Mouse (Mus musculus) ES-Bruce4 (cell line): ENCODE results near the gene Dab1. TPM values are rescaled to one million over a fixed set of nuclear protein-coding genes. Genes with fewer than 3 reads are reported as not detected.

Experiments
- H3K27ac ChIP-seq: 2 replicates; pipeline ENCODE4 v1.5.1; 2012; ENCODE audit warnings: low read length, inconsistent platforms; ENCODE audit not compliant: insufficient read depth
- H3K27me3 ChIP-seq: 2 replicates; pipeline ENCODE4 v1.6.1; 2012; ENCODE audit warnings: mild to moderate bottlenecking, low read length, inconsistent platforms; ENCODE audit not compliant: control insufficient read depth, poor library complexity, insufficient read depth, severe bottlenecking
- H3K36me3 ChIP-seq: 2 replicates; pipeline ENCODE4 v1.6.1; 2012; ENCODE audit warnings: inconsistent platforms, mild to moderate bottlenecking, low read length, moderate library complexity; ENCODE audit not compliant: control insufficient read depth, poor library complexity, insufficient read depth, severe bottlenecking
- H3K4me1 ChIP-seq: one replicate; pipeline ENCODE4 v1.8.1; 2011; ENCODE audit warnings: low read length; ENCODE audit not compliant: control insufficient read depth, insufficient read depth
- H3K4me3 ChIP-seq: 2 replicates; pipeline ENCODE4 v1.5.1; 2011; ENCODE audit warnings: low read depth, mild to moderate bottlenecking, low read length
- H3K9ac ChIP-seq: 2 replicates; pipeline ENCODE4 v1.6.1; 2012; ENCODE audit warnings: low read depth, mild to moderate bottlenecking, inconsistent platforms; ENCODE audit not compliant: poor library complexity, severe bottlenecking
- H3K9me3 ChIP-seq: replicated peaks from 2 replicates; pipeline ENCODE4 v1.6.1; 2012; ENCODE audit warnings: mild to moderate bottlenecking, low read length, inconsistent platforms; ENCODE audit not compliant: control insufficient read depth, poor library complexity, insufficient read depth, severe bottlenecking
- CTCF ChIP-seq: IDR thresholded peaks from one replicate; pipeline ENCODE4 v1.8.1; 2011; ENCODE audit warnings: low read depth, low read length
- EP300 ChIP-seq: IDR thresholded peaks from 2 replicates; pipeline ENCODE4 v1.6.1; 2011; ENCODE audit warnings: low read depth, low read length; ENCODE audit not compliant: insufficient read depth
- POLR2A ChIP-seq: IDR thresholded peaks from one replicate; pipeline ENCODE4 v1.8.1; 2011; ENCODE audit warnings: low read length; ENCODE audit not compliant: insufficient read depth
- polyA plus RNA-seq: library from polyadenylated mRNA; stranded (reverse); fragments of >200 nt; gene quantifications from 2 replicates; pipeline ENCODE4 v1.2.4, GENCODE M21; 2011; ENCODE audit warnings: low read depth; ENCODE audit not compliant: missing spikeins, insufficient read depth, insufficient read length

Gene Dab1
- polyA plus RNA-seq, 1 experiment, result 4.8 TPM

DNA sequence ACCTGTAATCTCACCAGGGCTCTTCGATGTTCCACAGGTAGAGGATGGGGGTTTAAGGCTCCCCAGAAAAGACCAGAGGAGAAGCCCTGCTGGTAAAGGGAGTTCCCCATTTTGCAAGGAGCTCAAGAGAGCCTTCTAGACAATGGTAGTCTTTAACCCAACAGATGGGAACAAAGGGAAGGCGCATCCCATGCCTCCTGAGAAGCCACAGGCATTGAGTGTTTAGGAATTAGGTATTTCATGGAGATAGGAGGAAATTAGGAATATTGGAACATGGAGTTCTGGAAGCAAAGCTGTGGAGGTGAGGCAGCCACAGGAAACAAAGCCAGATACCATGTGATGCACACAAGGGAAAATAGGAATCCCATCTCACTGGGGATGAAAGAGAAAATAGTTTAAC, 881.0 kb downstream of the Dab1 start:
- Histone ChIP-seq H3K4me3 (no peak overlapping the region), H3K4me1 (peaks cover 2% of the 10 kb centered on the region), H3K27me3 (no peaks in the 10 kb centered on the region), H3K36me3 (no peaks in the 10 kb centered on the region), H3K9me3 (no peaks in the 10 kb centered on the region), H3K27ac (no peak overlapping the region), H3K9ac (no peak overlapping the region)
- no peak for TF ChIP-seq CTCF
- TF ChIP-seq EP300, result no peak
- TF ChIP-seq POLR2A, result no peak

DNA sequence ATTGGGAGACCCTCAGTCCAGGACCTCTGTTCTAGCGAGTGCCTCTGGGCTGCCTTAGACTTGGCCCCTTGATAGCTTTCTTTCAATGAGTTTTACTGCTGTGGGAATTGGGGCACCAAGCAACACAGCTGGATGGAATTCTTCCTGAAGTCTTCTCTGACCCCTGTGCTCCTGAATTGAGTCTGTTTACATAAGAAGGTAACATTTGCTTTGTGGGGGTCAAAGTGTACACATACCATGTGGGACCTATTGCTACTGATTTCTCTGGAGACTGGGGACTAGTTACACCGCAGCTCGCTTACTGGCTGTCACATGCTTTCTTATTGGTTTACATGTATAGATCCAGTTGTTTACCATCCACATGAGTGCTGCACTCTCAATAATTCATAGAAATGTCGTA, 881.5 kb downstream of the Dab1 start:
- Histone ChIP-seq H3K4me1 (peaks cover 2% of the 10 kb centered on the region), H3K27me3 (no peaks in the 10 kb centered on the region)

GRCm38 (mm10) chr4:104501245-104501644, 882.1 kb downstream of the Dab1 start:
- H3K4me1 ChIP-seq, result peaks cover 2% of the 10 kb centered on the region
- H3K9ac ChIP-seq, result no peak overlapping the region
- no peaks in the 10 kb centered on the region for H3K36me3 ChIP-seq
- no peaks in the 10 kb centered on the region for H3K9me3 ChIP-seq
- H3K27ac ChIP-seq, result no peak overlapping the region
- no peaks in the 10 kb centered on the region for H3K27me3 ChIP-seq
- H3K4me3 ChIP-seq, result no peak overlapping the region
- no peak for TF ChIP-seq EP300
- no peak for TF ChIP-seq POLR2A
- no peak for TF ChIP-seq CTCF

More for the DNA sequence above, 881.5 kb downstream of the Dab1 start:
- Histone ChIP-seq H3K4me3 (no peak overlapping the region), H3K36me3 (no peaks in the 10 kb centered on the region), H3K9me3 (no peaks in the 10 kb centered on the region), H3K9ac (no peak overlapping the region), H3K27ac (no peak overlapping the region)
- TF ChIP-seq EP300, result no peak
- TF ChIP-seq CTCF, result no peak
- TF ChIP-seq POLR2A, result no peak

GRCm38 (mm10) chr4:104504916-104505315, 885.8 kb downstream of the Dab1 start:
- TF ChIP-seq POLR2A (no peak), EP300 (no peak), CTCF (no peak)
- Histone ChIP-seq H3K4me1 (peaks cover 2% of the 10 kb centered on the region), H3K9me3 (no peaks in the 10 kb centered on the region), H3K4me3 (no peak overlapping the region), H3K27me3 (no peaks in the 10 kb centered on the region), H3K9ac (no peak overlapping the region), H3K27ac (peak overlapping the region; percentile 46; the same call in 1 of the 2 replicates), H3K36me3 (no peaks in the 10 kb centered on the region)

- H3K27ac ChIP-seq, result no peak overlapping the region
Measured at GRCm38 (mm10) chr4:104509230-104509985, 890.2 kb downstream of the Dab1 start.

DNA sequence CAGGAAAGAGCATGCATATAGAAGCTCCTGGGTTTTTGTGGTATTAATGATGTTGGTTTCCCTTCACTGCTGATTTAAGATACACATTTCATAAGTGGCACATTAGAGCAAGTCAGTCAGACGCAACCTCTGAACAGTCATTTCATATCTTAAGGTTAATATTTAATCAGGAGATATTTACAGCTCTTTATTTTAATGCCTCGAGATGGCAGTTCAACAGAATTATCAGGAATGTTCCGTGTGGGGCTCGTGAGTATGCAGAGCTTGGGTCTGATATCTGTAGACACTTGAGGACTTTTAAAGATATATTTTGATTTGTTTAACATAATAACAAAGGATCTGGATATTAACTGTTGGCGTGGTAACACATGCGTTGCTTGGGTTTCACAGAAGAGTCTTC, 892.7 kb downstream of the Dab1 start:
- no peaks in the 10 kb centered on the region for H3K36me3 ChIP-seq
- no peaks in the 10 kb centered on the region for H3K9me3 ChIP-seq
- H3K27ac ChIP-seq, result no peak overlapping the region
- H3K27me3 ChIP-seq, result no peaks in the 10 kb centered on the region
- no peak overlapping the region for H3K4me3 ChIP-seq
- no peak overlapping the region for H3K9ac ChIP-seq
- no peak for TF ChIP-seq POLR2A
- no peak for TF ChIP-seq CTCF
- no peak for TF ChIP-seq EP300
- H3K4me1 ChIP-seq, result no peaks in the 10 kb centered on the region

More at GRCm38 (mm10) chr4:104509230-104509985, 890.2 kb downstream of the Dab1 start:
- H3K9ac ChIP-seq, result no peak overlapping the region
- no peaks in the 10 kb centered on the region for H3K36me3 ChIP-seq
- H3K4me3 ChIP-seq, result no peak overlapping the region
- H3K27me3 ChIP-seq, result no peaks in the 10 kb centered on the region
- H3K4me1 ChIP-seq, result peaks cover 2% of the 10 kb centered on the region
- no peaks in the 10 kb centered on the region for H3K9me3 ChIP-seq
- no peak for TF ChIP-seq EP300
